Mouse (Mus musculus) testis, adult 2 months (tissue): ENCODE results near the gene Srgap1.

ENCODE experiments used
- CTCF ChIP-seq: fragments of 200-500 bp; IDR thresholded peaks from 2 replicates; pipeline ENCODE4 v1.5.1; 2012; ENCODE audit warnings: low read depth, mild to moderate bottlenecking, inconsistent platforms, low read length, moderate library complexity; ENCODE audit not compliant: control insufficient read depth, insufficient read depth, insufficient replicate concordance
- POLR2A ChIP-seq: fragments of 200-500 bp; IDR thresholded peaks from 2 replicates; pipeline ENCODE4 v1.6.1; 2012; ENCODE audit warnings: low read depth, mild to moderate bottlenecking, inconsistent platforms, low read length, moderate library complexity; ENCODE audit not compliant: control insufficient read depth

- TF ChIP-seq CTCF (no peak), POLR2A (no peak)
Measured at GRCm38 (mm10) chr10:121737256-121737655, 309.9 kb downstream of the Srgap1 start.
